Mouse (Mus musculus) erythroid progenitor cell, adult 5-6 weeks (primary cell): ENCODE results near the gene Padi3. TPM values are rescaled to one million over a fixed set of nuclear protein-coding genes. Genes with fewer than 3 reads are reported as not detected.

Source experiments
- ATAC-seq: replicated peaks from 2 replicates; pipeline ENCODE4 v1.8.0; 2016; ENCODE audit warnings: moderate number of reproducible peaks, mild to moderate bottlenecking, moderate TSS enrichment, inconsistent platforms; ENCODE audit not compliant: poor library complexity, low FRiP score, severe bottlenecking
- total RNA-seq, 2 experiments: library from RNA; stranded (forward) in 1 of 2; stranded (reverse) in 1 of 2; fragments of 150-400 nt in 1 of 2; fragments of 186-747, 209-891 nt in 1 of 2; gene quantifications; 2 replicates each; pipeline versions ENCODE4 v1.2.3 to v1.2.4; 2015 to 2017; ENCODE audit warnings: low replicate concordance in 2 of 2

The Padi3 gene
- total RNA-seq, 2 experiments from 2014 or later = not detected

DNA sequence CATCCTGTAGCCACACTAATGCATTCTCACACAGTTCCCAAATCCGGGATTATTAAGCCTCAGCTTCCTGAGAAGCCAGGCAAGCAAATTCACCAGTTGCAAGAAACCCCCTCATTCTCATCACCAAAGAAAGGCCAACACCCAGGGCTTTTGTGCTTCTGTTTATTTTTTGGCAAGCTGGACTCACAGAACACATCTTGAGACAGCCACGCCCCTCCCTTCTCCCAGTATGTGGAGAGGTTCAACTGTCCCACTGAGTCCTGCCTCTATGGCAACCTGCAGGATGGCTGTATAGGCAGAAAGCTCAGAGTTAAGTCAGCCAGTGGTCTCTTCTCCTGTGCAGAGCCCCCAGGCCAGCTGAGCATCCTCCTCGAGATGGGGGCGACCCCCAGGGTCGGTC is 25.2 kb downstream of the Padi3 start:
- ATAC-seq = no peak

DNA sequence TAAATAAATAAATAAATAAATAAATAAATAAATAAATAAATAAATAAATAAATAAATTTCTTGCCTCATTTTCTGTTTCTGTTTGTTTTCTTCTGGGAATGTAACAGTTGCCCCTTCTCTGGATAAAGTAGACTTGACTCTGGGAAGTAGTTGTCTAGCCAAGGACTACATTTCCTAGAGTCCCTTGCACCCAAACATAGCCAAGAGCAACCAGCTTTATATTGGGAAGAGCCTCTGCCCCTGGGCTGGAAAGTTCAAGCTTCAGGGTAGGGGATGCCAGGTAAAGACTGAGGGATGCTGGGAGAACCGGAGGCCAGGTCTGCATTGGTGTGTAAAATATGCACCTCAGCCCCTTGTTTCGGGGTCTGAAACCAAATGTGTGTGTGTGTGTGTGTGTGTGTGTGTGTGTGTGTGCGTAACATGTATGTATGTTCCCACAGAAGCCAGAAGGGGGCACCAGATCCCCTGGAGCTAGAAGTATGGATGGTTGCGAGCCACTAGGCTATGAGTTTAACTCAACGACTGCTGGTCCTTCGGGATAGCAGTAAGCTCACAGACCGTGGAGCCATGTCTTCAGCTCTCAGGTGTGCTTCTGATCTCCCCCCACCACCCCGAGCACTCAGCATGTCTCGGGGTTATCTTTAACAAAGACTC is 26.0 kb downstream of the Padi3 start:
- ATAC-seq = no peak

DNA sequence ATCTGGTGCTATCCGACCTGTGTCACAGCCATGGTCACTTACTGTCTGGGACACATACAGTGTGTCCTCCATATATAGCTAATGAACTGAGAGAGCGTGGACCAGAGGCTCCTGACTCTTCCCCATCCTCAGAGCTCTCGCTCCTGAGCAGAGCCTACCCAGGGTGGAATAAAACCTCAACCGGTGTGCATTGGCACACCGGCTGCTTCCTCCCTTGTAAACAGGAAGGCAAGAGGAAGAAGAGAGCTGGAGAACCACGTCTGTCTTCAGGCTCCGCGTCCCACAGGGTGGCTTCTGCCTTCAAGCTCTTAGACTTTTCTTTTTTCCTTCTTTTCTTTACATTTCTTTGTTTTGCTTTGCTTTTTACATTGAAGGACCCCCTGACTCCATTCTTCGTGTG is 27.6 kb downstream of the Padi3 start:
- ATAC-seq = no peak

DNA sequence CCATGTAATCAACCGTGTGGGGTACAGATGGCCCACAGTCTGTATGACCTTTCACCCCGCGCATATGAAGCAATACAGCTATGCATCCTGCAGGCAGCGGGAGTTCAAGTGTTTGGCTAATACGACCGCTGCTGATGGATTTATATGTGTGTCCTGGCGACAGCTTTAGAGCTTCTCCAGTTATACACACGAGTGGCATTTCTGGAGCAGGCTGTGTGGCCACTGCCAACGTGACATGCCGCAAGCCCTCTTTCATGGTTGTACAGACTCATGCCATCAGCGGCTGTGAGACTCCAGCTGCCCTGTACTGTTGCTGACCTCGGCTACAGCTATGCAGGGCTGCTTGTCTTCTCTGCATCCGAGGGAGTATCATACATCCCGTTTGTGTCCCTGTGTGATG is 29.9 kb downstream of the Padi3 start:
- no peak for ATAC-seq

DNA sequence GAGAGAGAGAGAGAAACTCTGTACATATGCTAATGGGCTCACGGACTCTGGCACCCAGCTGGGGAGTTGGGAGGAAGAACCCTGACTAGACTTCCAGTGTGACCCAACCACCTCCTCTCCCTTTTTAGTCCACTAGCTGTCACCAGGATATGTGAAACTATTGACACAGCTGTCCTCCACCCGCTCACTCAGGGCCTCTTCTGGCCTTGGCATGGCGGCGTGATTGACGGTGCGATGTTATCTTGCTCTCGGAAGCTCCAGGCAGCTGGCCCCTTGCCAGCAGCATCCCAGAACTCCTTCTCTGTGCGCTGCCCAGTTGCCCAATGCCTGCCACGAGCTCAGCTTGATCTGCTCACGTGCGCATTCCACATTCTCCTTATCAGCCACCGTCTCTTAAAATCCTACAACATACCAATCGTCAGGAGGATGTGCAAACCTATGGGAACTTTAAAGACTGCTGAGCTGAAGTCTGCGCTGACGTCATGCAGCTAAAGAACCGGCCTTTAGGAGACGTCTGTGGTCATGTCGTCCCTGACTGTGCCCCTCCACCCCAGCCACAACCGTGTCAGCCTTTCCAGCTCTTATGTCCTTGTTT is 30.5 kb downstream of the Padi3 start:
- no peak for ATAC-seq

GRCm38 (mm10) chr4:140776623-140777022 is 33.8 kb downstream of the Padi3 start:
- no peak for ATAC-seq

GRCm38 (mm10) chr4:140775876-140776275 is 34.6 kb downstream of the Padi3 start:
- ATAC-seq = no peak

DNA sequence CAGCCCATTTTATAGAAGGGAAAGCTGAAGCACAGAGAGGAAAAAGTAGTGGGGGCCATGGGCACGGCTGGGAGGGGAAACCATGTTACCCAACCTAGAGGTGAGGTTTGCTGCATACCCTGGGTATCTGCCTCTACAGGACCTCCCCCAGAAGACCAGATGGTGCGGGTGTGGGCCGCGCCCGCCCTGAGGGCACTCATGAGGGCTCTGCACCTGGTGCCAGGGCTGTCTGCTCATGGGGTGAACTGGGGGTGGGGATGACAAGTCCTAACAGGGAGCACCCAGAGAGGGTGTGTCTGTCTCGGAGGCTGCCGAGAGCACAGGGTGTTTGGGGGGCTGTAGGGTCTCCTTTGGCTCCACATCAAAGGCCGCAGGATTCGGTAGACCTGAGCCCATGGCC is 35.6 kb downstream of the Padi3 start:
- no peak for ATAC-seq

- no peak for ATAC-seq
These were observed 36.2 kb downstream of the Padi3 start, which contains the start of gene Padi4 for GRCm38 (mm10) chr4:140774025-140774800. Gene Padi4 (minus strand): TSS chr4:140774236.

- no peak for ATAC-seq
These were observed 39.4 kb downstream of the Padi3 start for GRCm38 (mm10) chr4:140771091-140771490.

DNA sequence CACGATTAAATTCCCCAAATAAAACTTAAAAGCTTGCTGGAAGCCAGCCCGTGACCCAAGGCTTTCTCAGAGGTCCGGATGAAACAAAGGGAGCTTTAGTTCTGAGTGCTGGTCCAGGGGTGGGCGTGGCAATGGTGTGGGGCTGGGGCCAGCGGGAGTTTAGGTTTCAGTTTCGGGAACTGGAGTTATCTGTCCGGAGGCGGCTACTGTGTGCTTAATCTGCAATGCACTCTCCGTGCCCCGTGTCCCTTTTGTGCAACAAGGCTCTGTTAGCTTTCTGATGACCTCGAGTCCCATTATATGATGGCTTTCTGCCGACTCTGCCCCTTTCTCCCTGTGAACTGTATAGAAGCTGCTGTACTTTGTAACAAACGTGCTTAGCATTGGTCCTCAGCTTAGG is 40.0 kb downstream of the Padi3 start:
- ATAC-seq = no peak

- ATAC-seq = no peak; the same call in 1 of the 2 replicates
These were observed 41.5 kb downstream of the Padi3 start for GRCm38 (mm10) chr4:140768973-140769372.

DNA sequence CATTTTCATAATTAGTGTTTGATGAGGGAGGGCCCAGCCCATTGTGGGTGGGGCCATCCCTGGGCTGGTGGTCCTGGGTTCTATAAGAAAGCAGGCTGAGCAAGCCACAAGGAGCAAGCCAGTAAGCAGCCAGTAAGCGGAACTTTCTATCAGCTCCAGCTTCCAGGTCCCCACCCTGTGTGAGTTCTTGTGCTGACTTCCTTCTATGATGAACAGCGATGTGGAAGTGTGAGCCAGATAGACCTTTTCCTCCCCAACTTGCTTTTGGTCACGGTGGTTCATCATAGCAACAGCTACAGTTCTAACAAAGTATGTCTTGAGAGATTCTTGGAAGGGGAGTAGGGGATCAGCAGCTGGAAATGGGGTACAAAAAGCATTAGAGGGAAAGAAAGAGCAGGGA is 44.5 kb downstream of the Padi3 start:
- ATAC-seq = no peak

GRCm38 (mm10) chr4:140763158-140763557 is 47.3 kb downstream of the Padi3 start:
- no peak for ATAC-seq

- ATAC-seq = no peak
These were observed 48.8 kb downstream of the Padi3 start for GRCm38 (mm10) chr4:140761601-140762000.

- no peak for ATAC-seq
These were observed 54.6 kb downstream of the Padi3 start for GRCm38 (mm10) chr4:140755811-140756210.

GRCm38 (mm10) chr4:140753366-140753765 is 57.1 kb downstream of the Padi3 start:
- no peak for ATAC-seq

DNA sequence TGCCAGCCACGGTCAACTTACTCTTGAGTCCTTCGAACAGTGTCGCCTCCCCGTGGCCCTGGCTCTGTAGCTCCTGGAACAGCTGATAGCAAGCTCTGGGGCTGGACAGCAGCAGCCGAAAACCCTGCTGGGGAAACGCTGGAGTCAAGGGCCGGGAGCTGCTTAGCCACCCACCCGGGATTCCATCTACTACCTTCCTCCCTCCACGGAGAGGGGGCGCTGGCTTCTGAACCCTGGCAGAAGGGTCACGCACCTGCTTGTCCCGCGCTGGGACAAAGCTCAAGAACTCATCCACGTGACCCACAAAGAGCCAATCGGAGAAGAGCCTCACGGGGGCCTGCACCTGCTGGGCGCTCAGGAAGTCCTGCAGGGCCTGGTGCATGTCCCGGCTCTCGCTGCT is 60.1 kb downstream of the Padi3 start:
- no peak for ATAC-seq

DNA sequence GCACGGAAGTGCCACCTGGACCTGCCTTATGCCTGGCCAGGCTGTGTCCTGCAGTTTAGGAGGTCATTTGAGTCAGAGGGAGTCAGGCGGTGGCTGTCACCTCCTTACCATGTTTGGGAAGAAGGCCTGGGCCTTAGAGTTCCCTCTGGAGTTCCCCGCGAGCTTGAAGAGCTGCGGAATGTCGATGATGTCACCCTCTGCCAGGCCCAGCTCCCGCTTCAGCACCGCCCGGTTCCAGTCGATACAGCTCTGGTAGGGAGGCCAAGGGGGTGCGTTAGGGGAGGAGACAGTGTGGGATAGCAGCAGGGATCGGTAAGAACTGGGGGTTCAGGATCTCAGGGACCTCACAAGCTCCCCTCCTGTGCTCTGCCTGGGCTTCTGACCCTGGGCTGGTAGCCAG is 62.5 kb downstream of the Padi3 start:
- ATAC-seq = no peak

DNA sequence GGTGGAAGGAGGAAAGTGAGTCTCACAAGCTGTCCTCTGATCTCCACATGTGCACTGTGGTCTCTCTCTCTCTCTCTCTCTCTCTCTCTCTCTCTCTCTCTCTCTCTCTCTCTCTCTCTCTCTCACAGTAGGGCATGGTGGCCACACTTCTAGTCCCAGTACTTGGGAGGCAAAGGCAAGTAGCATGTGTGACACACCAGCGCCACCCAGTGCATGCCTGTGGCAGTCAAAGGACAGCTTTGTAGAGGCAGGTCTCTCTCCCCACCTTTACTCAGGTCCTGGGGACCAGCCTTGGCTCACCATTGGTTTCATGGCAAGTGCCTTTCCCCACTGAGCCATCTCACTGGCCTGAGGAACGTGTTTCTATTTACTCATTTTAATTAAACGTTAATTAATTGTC is 65.8 kb downstream of the Padi3 start:
- no peak for ATAC-seq

GRCm38 (mm10) chr4:140743086-140743485 is 67.4 kb downstream of the Padi3 start:
- ATAC-seq = no peak
